Mouse (Mus musculus) retina, postnatal 1 day (tissue): ENCODE measurements at regions not wholly inside any gene's neighbourhood (a gene's known extent, or its start where the extent isn't known, plus 50 kb on each side); places are given as distances from the start of the nearest gene placed in this dataset.

ENCODE experiments used
- DNase-seq: peaks from one replicate; pipeline ENCODE4 v3.0.0-alpha.2; 2012

GRCm38 (mm10) chr4:139907366-139907765 is 60.5 kb downstream of the Klhdc7a start:
- no peak for DNase-seq

GRCm38 (mm10) chr4:139906176-139906575 is 61.6 kb downstream of the Klhdc7a start:
- no peak for DNase-seq

- peak; percentile 40 for DNase-seq
Measured at GRCm38 (mm10) chr4:139905093-139905783, 62.6 kb downstream of the Klhdc7a start.

- DNase-seq = peak; percentile 75
Measured at GRCm38 (mm10) chr4:139899960-139900359, 66.6 kb upstream of the Pax7 start.

GRCm38 (mm10) chr4:139899410-139899809 is 66.1 kb upstream of the Pax7 start:
- DNase-seq = peak; percentile 70

- DNase-seq = peak; percentile 59
Measured at GRCm38 (mm10) chr4:139892678-139893077, 59.4 kb upstream of the Pax7 start.

GRCm38 (mm10) chr4:139889013-139889412 is 55.7 kb upstream of the Pax7 start:
- peak; percentile 23 for DNase-seq
